Mouse (Mus musculus): ENCODE results near the gene Itga6. TPM values are rescaled to one million over a fixed set of nuclear protein-coding genes. Genes with fewer than 3 reads are reported as not detected.
"Not testable (repeated sequence)": the region's sequence is repeated elsewhere in the genome, so short reads cannot be mapped to it uniquely, and the experiment has no call there.

Itga6 gene
- polyA plus RNA-seq, 1 experiment from 2014 or later, result 30.7 TPM

DNA sequence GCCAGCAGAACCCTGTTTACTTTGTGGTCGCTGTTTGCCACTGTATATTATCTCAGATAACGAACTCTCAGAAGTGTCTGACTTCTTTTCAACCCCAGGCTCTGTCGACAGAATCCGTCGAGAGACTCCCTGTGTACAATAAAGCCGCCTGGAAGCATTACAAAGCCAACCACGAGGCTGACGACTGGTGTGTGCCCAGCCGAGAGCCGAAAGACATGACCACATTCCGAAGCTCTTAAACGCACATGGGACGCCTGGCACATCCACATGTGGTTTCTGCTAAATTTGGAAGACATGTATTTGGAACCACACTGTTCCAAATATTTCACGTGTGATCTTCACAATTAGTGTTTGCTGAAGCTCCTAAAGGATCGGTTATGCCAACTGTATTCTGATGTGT lies 154.5 kb downstream of the Itga6 start:
- Histone ChIP-seq H3K27ac (replicated peaks) (no peak overlapping the region), H3K27me3 (replicated peaks; ENCODE audit: low read depth, poor library complexity, severe bottlenecking) (no peaks in the 10 kb centered on the region), H3K4me1 (no peaks in the 10 kb centered on the region), H3K9me3 (no peaks in the 10 kb centered on the region), H3K36me3 (replicated peaks) (peaks cover 45% of the 10 kb centered on the region), H3K4me3 (no peak overlapping the region)
- 89% methylated on average over 15 of the region's 15 CpGs for WGBS
- no peak for DNase-seq (ENCODE audit: low spot score)

DNA sequence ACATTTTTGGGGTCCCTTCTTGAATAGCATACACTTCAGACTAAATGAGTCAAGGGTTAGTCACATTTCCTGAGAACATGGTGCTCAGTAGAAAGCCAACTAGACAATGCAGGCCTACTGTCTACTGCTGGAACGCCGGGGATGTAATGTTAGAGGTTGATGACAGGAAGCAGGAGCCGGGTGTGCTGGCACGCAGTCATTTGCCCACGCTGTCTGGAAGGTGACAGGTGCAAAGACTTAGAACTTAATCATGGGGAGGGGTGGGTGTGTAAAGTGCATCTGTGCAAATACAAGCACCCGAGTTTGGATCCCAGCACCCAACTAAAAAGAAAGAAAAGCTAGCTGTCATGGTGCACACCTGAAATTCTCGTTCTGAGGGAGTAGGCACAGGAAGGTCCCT lies 159.7 kb downstream of the Itga6 start:
- Histone ChIP-seq H3K4me3 (no peak overlapping the region), H3K27me3 (replicated peaks; ENCODE audit: low read depth, poor library complexity, severe bottlenecking) (no peaks in the 10 kb centered on the region), H3K4me1 (no peaks in the 10 kb centered on the region), H3K36me3 (replicated peaks) (peaks cover 13% of the 10 kb centered on the region), H3K9me3 (no peaks in the 10 kb centered on the region), H3K27ac (replicated peaks) (no peak overlapping the region)
- WGBS, result 94% methylated on average over 7 of the region's 7 CpGs
- no peak for DNase-seq (ENCODE audit: low spot score)

DNA sequence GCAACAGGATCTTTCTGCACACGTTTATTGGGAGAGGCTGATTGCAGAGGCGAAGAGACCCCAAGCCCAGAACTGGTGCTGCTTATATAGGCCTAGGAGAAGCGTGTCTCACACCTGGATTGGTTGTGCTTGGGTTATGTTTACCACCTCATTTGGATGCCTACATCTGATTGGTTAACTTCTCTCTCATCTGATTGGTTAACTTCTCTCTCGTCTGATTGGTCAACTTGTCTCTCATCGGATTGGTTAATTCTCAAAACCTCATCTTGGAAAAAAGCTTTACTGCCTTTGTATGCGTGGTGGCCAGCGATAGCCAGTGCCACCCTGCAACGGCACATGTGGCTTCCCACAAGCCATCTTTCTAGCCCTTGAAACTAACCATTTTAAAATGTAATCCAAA lies 160.9 kb downstream of the Itga6 start:
- not testable (repeated sequence) for H3K4me1 ChIP-seq; H3K9me3 ChIP-seq; H3K27me3 ChIP-seq (replicated peaks; ENCODE audit: low read depth, poor library complexity, severe bottlenecking); H3K36me3 ChIP-seq (replicated peaks); DNase-seq (ENCODE audit: low spot score); H3K27ac ChIP-seq (replicated peaks); H3K4me3 ChIP-seq
- WGBS, result 89% methylated on average over 8 of the region's 8 CpGs

Other genes with a start within 250 kb of the Itga6 start
- gene Dlx1, start 217.5 kb upstream of the Itga6 start, polyA plus RNA-seq (2016; fragmentation: Nextera tagmentation; extraction: Ambion mirVana), result 46.1 and 69.6 TPM in 2 replicates
- gene Dlx2, start 198.9 kb upstream of the Itga6 start, polyA plus RNA-seq (2016; fragmentation: Nextera tagmentation; extraction: Ambion mirVana), result 33.3 and 38.4 TPM in 2 replicates
- gene Pdk1, start 127.6 kb downstream of the Itga6 start, polyA plus RNA-seq (2016; fragmentation: Nextera tagmentation; extraction: Ambion mirVana), result 53.6 TPM in 2 replicates
- 2.9 and 3.5 TPM in 2 replicates for gene Rapgef4, start 235.6 kb downstream of the Itga6 start, polyA plus RNA-seq (2016; fragmentation: Nextera tagmentation; extraction: Ambion mirVana)

Data from embryonic facial prominence, embryonic 10.5 days (tissue).